13 mouse cellular contexts compared by ENCODE assay signal in genomic region chr10:111558211-111558610, GRCm38 (mm10). TPM values are rescaled to one million over a fixed set of nuclear protein-coding genes. Genes with fewer than 3 reads are reported as not detected.
DNase-seq lines count a peak whose midpoint lies in the region; ATAC-seq lines count a peak whose summit lies in the region.
"Had no signal": no experiment of that assay in that cellular context is flagged by ENCODE, and none has a peak within 500 bp of the region (broad histone marks: within the 10 kb centered on the region; RNA-seq: fewer than 3 reads in every experiment).

No protein-coding gene starts in this region.

- no peak overlapping the region for H3K9ac ChIP-seq in kidney, embryonic 14.5 days (ENCODE audit: low read depth, low read length)

- 83% methylated on average over 5 of the region's 5 CpGs for WGBS in heart, embryonic 10.5 days
- 42% methylated on average over 5 of the region's 5 CpGs for WGBS in kidney, embryonic 14.5 days

- no peaks in the 10 kb centered on the region for H3K9me3 ChIP-seq in heart, embryonic 10.5 days
- H3K9me3 ChIP-seq in kidney, embryonic 14.5 days (ENCODE audit: control insufficient read depth, low read length): no peaks in the 10 kb centered on the region
- H3K9me3 ChIP-seq: limb, embryonic 10.5 days; midbrain, embryonic 10.5 days had no signal

- no peaks in the 10 kb centered on the region for H3K36me3 ChIP-seq in heart, embryonic 10.5 days
- no peaks in the 10 kb centered on the region for H3K36me3 ChIP-seq in kidney, embryonic 14.5 days (ENCODE audit: control insufficient read depth, insufficient read depth, low read length)
- H3K36me3 ChIP-seq: limb, embryonic 10.5 days; midbrain, embryonic 10.5 days had no signal

- ATAC-seq in kidney, embryonic 14.5 days (ENCODE audit: low FRiP score, low TSS enrichment): peak; percentile 47; the same call in 1 of the 2 replicates
- ATAC-seq: hindbrain, postnatal 0 days had no signal

- no peaks in the 10 kb centered on the region for H3K27me3 ChIP-seq in heart, embryonic 10.5 days (ENCODE audit: insufficient read depth, poor library complexity, severe bottlenecking)
- H3K27me3 ChIP-seq in kidney, embryonic 14.5 days (ENCODE audit: control insufficient read depth, insufficient read depth, low read length): no peaks in the 10 kb centered on the region

- no peak overlapping the region; the same call in 1 of the 2 replicates for H3K4me2 ChIP-seq in kidney, embryonic 14.5 days (replicated peaks; ENCODE audit: low read depth, low read length)

- H3K4me1 ChIP-seq in heart, embryonic 10.5 days: peaks cover 32% of the 10 kb centered on the region
- peaks cover 23% of the 10 kb centered on the region for H3K4me1 ChIP-seq in kidney, embryonic 14.5 days (ENCODE audit: control insufficient read depth, insufficient read depth, low read length)

- H3K4me3 ChIP-seq in heart, embryonic 10.5 days: no peak overlapping the region
- H3K4me3 ChIP-seq in kidney, embryonic 14.5 days (ENCODE audit: low read length): no peak overlapping the region
- H3K4me3 ChIP-seq: limb, embryonic 10.5 days; midbrain, embryonic 10.5 days had no signal

- peak overlapping the region; percentile 42; the same call in 1 of the 2 replicates for H3K27ac ChIP-seq in heart, embryonic 10.5 days
- H3K27ac ChIP-seq in kidney, embryonic 14.5 days (ENCODE audit: low read depth, low read length): no peak overlapping the region
- H3K27ac ChIP-seq: hindbrain, postnatal 0 days; limb, embryonic 10.5 days; midbrain, embryonic 10.5 days had no signal

- DNase-seq in heart, embryonic 10.5 days (ENCODE audit: low spot score): no peak
- no peak for DNase-seq in heart, postnatal 4 days
- DNase-seq in kidney, adult 8-10 months: no peak
- peak; percentile 30 for DNase-seq in kidney, postnatal 14 days
- DNase-seq in lung, postnatal 36 days: peak; percentile 71
- DNase-seq in cerebellum, postnatal 4 days (ENCODE audit: low spot score in 2 of 2): no peak
- no peak for DNase-seq in right cerebral cortex, postnatal 4 days
- DNase-seq: adrenal gland, adult 2 months; cerebellum, adult 9-11 months had no signal

RNA-seq across cellular contexts. Expression of gene Phlda1, which starts 52.1 kb away (rescaled TPM):
- polyA plus RNA-seq in heart, embryonic 10.5 days (2016; fragmentation: Nextera tagmentation; extraction: Ambion mirVana): 20.6 and 28.8 TPM in 2 replicates
- total RNA-seq in heart, postnatal 4 days (2021): 10 to 100 TPM; 33.7 to 35.1 TPM
- 42.3 and 44.6 TPM in 2 replicates for polyA plus RNA-seq in kidney, embryonic 14.5 days (2014; fragmentation: Nextera tagmentation; extraction: Ambion mirVana)

Comparison
In these comparisons a context has a peak if more than half of its experiments do, and no peak if none do; other contexts are left out.
1. DNase-seq: peak in kidney, postnatal 14 days (single experiment) and lung, postnatal 36 days (single experiment); none in heart, embryonic 10.5 days (single experiment), heart, postnatal 4 days (single experiment), kidney, adult 8-10 months (0 of 2), cerebellum, postnatal 4 days (0 of 2) and right cerebral cortex, postnatal 4 days (single experiment).